Mouse (Mus musculus) thymus, adult 2 months (tissue): ENCODE measurements around the gene Agbl4.

Experiments used
- CTCF ChIP-seq: fragments of 200-500 bp; IDR thresholded peaks from 2 replicates; pipeline ENCODE4 v1.5.1; 2012; ENCODE audit warnings: mild to moderate bottlenecking, control low read depth, low read length, moderate library complexity, borderline replicate concordance; ENCODE audit not compliant: control insufficient read depth, poor library complexity, insufficient read depth; ENCODE audit errors: extremely low read depth
- POLR2A ChIP-seq: fragments of 200-500 bp; IDR thresholded peaks from 2 replicates; pipeline ENCODE4 v1.6.1; 2012; ENCODE audit warnings: mild to moderate bottlenecking, low read length, control low read depth, moderate library complexity; ENCODE audit not compliant: control insufficient read depth, poor library complexity, insufficient read depth; ENCODE audit errors: extremely low read depth

GRCm38 (mm10) chr4:111357176-111357575, 959.7 kb downstream of the Agbl4 start:
- TF ChIP-seq POLR2A = no peak
- no peak for TF ChIP-seq CTCF
